Mouse (Mus musculus) kidney, adult 2 months (tissue): ENCODE results near the gene Dmrt1.

ENCODE experiments used
- CTCF ChIP-seq: fragments of 200-500 bp; conservative IDR thresholded peaks from 2 replicates; pipeline ENCODE4 v1.5.1; 2011; ENCODE audit warnings: low read depth, mild to moderate bottlenecking, control low read depth, low read length, moderate library complexity, mixed read lengths; ENCODE audit not compliant: insufficient read depth, insufficient read length
- POLR2A ChIP-seq: fragments of 200-500 bp; IDR thresholded peaks from one replicate; pipeline ENCODE4 v1.6.1; 2011; ENCODE audit warnings: low read depth, low read length, control low read depth

DNA sequence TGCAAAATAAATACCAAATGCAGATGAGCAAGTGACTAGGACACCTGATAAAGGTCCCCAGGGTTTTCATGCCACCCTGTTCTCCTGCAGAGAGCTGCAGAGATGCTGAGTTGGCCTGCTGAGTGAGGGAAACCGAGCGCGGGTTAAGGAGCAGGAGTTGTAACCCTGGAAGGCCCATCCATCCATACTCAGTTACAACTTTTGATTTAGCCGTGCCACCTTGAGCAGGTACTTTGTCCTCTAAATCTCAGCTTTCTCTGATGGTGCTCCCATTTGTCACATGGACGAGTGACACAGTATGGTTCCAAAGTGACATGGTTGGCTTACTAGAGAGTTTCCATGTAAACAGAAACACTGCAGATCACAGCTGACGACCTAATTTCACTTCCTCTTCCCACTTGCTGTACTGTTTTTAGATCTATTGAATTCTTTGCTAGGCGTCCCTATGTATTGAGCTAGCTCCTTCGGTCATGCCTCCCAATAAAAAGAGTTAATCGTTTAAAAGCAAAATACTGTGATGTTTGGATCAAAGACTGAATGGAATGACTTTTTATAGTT lies 41.7 kb downstream of the Dmrt1 start:
- TF ChIP-seq CTCF (no peak), POLR2A (no peak)
